ENCODE assay signal across 8 mouse cellular contexts in genomic region chr5:52112953-52113841, GRCm38 (mm10).
A peak's percentile ranks its signal among the peaks of the same experiment; 100 is the strongest.
DNase-seq lines count a peak whose midpoint lies in the region; ATAC-seq and TF ChIP-seq lines count a peak whose summit lies in the region.

No protein-coding gene starts in this region.

- peak overlapping the region; percentile 78 for H3ac ChIP-seq in myocyte (ENCODE audit: control insufficient read depth, insufficient read length)

- H3K4me1 ChIP-seq in forebrain, embryonic 11.5 days (replicated peaks; ENCODE audit: control insufficient read depth, insufficient read depth, low read length) = peaks cover 10% of the 10 kb centered on the region; the same call in 1 of the 2 replicates
- H3K4me1 ChIP-seq in hindbrain, embryonic 16.5 days (ENCODE audit: control insufficient read depth, insufficient read depth, low read depth, low read length) = peaks cover 20% of the 10 kb centered on the region
- peaks cover 18% of the 10 kb centered on the region for H3K4me1 ChIP-seq in limb, embryonic 11.5 days (ENCODE audit: control insufficient read depth, insufficient read depth, low read length)

- TF ChIP-seq POLR2A in myocyte (IDR thresholded peaks at IDR 0.05; ENCODE audit: insufficient read length, low read depth) = no peak

- peak overlapping the region; percentile 39; the same call in 1 of the 2 replicates for H3K9ac ChIP-seq in forebrain, embryonic 11.5 days (ENCODE audit: low read length)
- peak overlapping the region; percentile 78 for H3K9ac ChIP-seq in hindbrain, embryonic 16.5 days (ENCODE audit: low read depth, low read length)
- peak overlapping the region; percentile 50 for H3K9ac ChIP-seq in limb, embryonic 11.5 days (ENCODE audit: low read length)

- H3K36me3 ChIP-seq in forebrain, embryonic 11.5 days (ENCODE audit: control insufficient read depth, insufficient read depth, low read length) = no peaks in the 10 kb centered on the region
- no peaks in the 10 kb centered on the region for H3K36me3 ChIP-seq in hindbrain, embryonic 16.5 days (ENCODE audit: control insufficient read depth, insufficient read depth, low read length)
- H3K36me3 ChIP-seq in limb, embryonic 11.5 days (ENCODE audit: control insufficient read depth, insufficient read depth, low read length) = no peaks in the 10 kb centered on the region
- H3K36me3 ChIP-seq in myocyte (ENCODE audit: control insufficient read depth, insufficient read depth) = no peaks in the 10 kb centered on the region

- H3K4me3 ChIP-seq in forebrain, embryonic 11.5 days (ENCODE audit: low read depth, low read length) = peak overlapping the region; percentile 62
- H3K4me3 ChIP-seq in hindbrain, embryonic 16.5 days (ENCODE audit: low read length) = peak overlapping the region; percentile 78
- peak overlapping the region; percentile 61 for H3K4me3 ChIP-seq in limb, embryonic 11.5 days (ENCODE audit: low read depth, low read length)
- peak overlapping the region; percentile 22 for H3K4me3 ChIP-seq in myocyte

- under 1% methylated on average over 51 of the region's 73 CpGs for WGBS in forebrain, embryonic 11.5 days
- WGBS in hindbrain, embryonic 16.5 days = under 1% methylated on average over 68 of the region's 73 CpGs
- under 1% methylated on average over 73 of the region's 73 CpGs for WGBS in limb, embryonic 11.5 days

- peak; percentile 8 to 33 for DNase-seq in heart, adult 18-20 months
- no peak for DNase-seq in heart, adult 9 months (ENCODE audit: low spot score in 2 of 2)
- peak; percentile 40 to 55 for DNase-seq in adrenal gland, postnatal 36 days
- DNase-seq in forebrain, embryonic 11.5 days (ENCODE audit: low spot score) = peak; percentile 74
- peak; percentile 70 for DNase-seq in limb, embryonic 11.5 days (ENCODE audit: low spot score)

- H3K27ac ChIP-seq in forebrain, embryonic 11.5 days (ENCODE audit: low read depth, low read length) = no peak overlapping the region
- peak overlapping the region; percentile 63 for H3K27ac ChIP-seq in hindbrain, embryonic 16.5 days (ENCODE audit: low read depth, low read length)
- no peak overlapping the region for H3K27ac ChIP-seq in limb, embryonic 11.5 days (replicated peaks; ENCODE audit: low read depth, low read length)

- 0 out of 2 replicates have a peak, but pooled peaks have one; percentile 15 for ATAC-seq in forebrain, embryonic 11.5 days (replicated peaks; ENCODE audit: low FRiP score)
- no peak for ATAC-seq in hindbrain, embryonic 16.5 days
- no peak for ATAC-seq in limb, embryonic 11.5 days (ENCODE audit: insufficient number of reproducible peaks, low FRiP score, low TSS enrichment, low read depth)
- ATAC-seq in megakaryocyte-erythroid progenitor cell, adult 5-6 weeks (replicated peaks; ENCODE audit: low FRiP score, low TSS enrichment, poor library complexity, severe bottlenecking) = no peak

- H3K27me3 ChIP-seq in forebrain, embryonic 11.5 days (ENCODE audit: control insufficient read depth, insufficient read depth, low read length) = peaks cover 29% of the 10 kb centered on the region
- H3K27me3 ChIP-seq in hindbrain, embryonic 16.5 days (replicated peaks; ENCODE audit: control insufficient read depth, insufficient read depth, low read length) = 0 out of 2 replicates have a peak, but pooled peaks cover 2% of the 10 kb centered on the region
- peaks cover 24% of the 10 kb centered on the region for H3K27me3 ChIP-seq in limb, embryonic 11.5 days (ENCODE audit: control insufficient read depth, insufficient read depth, low read length)
- H3K27me3 ChIP-seq in myocyte (ENCODE audit: control insufficient read depth, insufficient read depth, insufficient read length) = peaks cover 25% of the 10 kb centered on the region

- H3K9me3 ChIP-seq in forebrain, embryonic 11.5 days (ENCODE audit: control insufficient read depth, low read length) = no peaks in the 10 kb centered on the region
- H3K9me3 ChIP-seq in hindbrain, embryonic 16.5 days (ENCODE audit: control insufficient read depth, low read length) = no peaks in the 10 kb centered on the region
- H3K9me3 ChIP-seq in limb, embryonic 11.5 days (ENCODE audit: control insufficient read depth, low read length) = no peaks in the 10 kb centered on the region

- no peaks in the 10 kb centered on the region for H3K79me2 ChIP-seq in myocyte (ENCODE audit: control insufficient read depth, insufficient read depth)

- peak overlapping the region; percentile 99 for H3K4me2 ChIP-seq in forebrain, embryonic 11.5 days (ENCODE audit: low read depth, low read length, severe bottlenecking)
- peak overlapping the region; percentile 100 for H3K4me2 ChIP-seq in hindbrain, embryonic 16.5 days (ENCODE audit: low read length)
- H3K4me2 ChIP-seq in limb, embryonic 11.5 days (ENCODE audit: low read depth, severe bottlenecking) = peak overlapping the region; percentile 98
- H3K4me2 ChIP-seq in myocyte (ENCODE audit: low read depth) = peak overlapping the region; percentile 92

TF ChIP-seq in myocyte, 11 proteins besides CTCF, POLR2A, EP300 and RAD21:
- TF ChIP-seq TCF3 (IDR thresholded peaks at IDR 0.05; ENCODE audit: insufficient read length, low read depth) = no peak
- TF ChIP-seq USF1 (IDR thresholded peaks at IDR 0.05; ENCODE audit: low read depth) = no peak
- no peak for TF ChIP-seq CEBPB (IDR thresholded peaks at IDR 0.05; ENCODE audit: insufficient read depth, poor library complexity, severe bottlenecking)
- TF ChIP-seq POLR2AphosphoS2 (IDR thresholded peaks at IDR 0.05; ENCODE audit: insufficient read length, low read depth) = no peak
- no peak for TF ChIP-seq MAX (IDR thresholded peaks at IDR 0.05; ENCODE audit: low read depth)
- no peak for TF ChIP-seq TCF12 (IDR thresholded peaks at IDR 0.05; ENCODE audit: insufficient read depth, poor library complexity, severe bottlenecking)
- no peak for TF ChIP-seq REST (IDR thresholded peaks at IDR 0.05; ENCODE audit: insufficient read depth, insufficient read length)
- no peak for TF ChIP-seq E2F4 (IDR thresholded peaks at IDR 0.05; ENCODE audit: insufficient read depth)
- TF ChIP-seq MYOG (IDR thresholded peaks at IDR 0.05; ENCODE audit: control insufficient read depth in 1 of 3, insufficient read depth in 1 of 3, insufficient read length in 2 of 3, low read depth in 2 of 3) = no peak
- TF ChIP-seq SRF (IDR thresholded peaks at IDR 0.05; ENCODE audit: control insufficient read depth, insufficient read length, low read depth) = no peak
- TF ChIP-seq MYOD1 (IDR thresholded peaks at IDR 0.05; ENCODE audit: control insufficient read depth in 1 of 3, insufficient read length in 2 of 3, low read depth in 2 of 3) = no peak
TF ChIP-seq in myocyte: peak in this region for 0.

Comparison
In these comparisons a context has a peak if more than half of its experiments do, and no peak if none do; other contexts are left out.
1. DNase-seq: peak in heart, adult 18-20 months (2 of 2), adrenal gland, postnatal 36 days (2 of 2), forebrain, embryonic 11.5 days (single experiment) and limb, embryonic 11.5 days (single experiment); none in heart, adult 9 months (0 of 2).
2. H3K4me3 ChIP-seq: peak in every context shown above with its lines; median percentile 78 in hindbrain, embryonic 16.5 days; 62 in forebrain, embryonic 11.5 days; 61 in limb, embryonic 11.5 days; 22 in myocyte.
3. Peak in every context shown above with its lines, with median percentiles within 50 percentile points of each other: H3K4me2 ChIP-seq and H3K9ac ChIP-seq.